Mouse (Mus musculus) layer of hippocampus, postnatal 10 days (tissue): ENCODE results near the gene Ppp1cb. TPM values are rescaled to one million over a fixed set of nuclear protein-coding genes. Genes with fewer than 3 reads are reported as not detected.

Experiments used
- DNase-seq, 2 experiments: peaks; one replicate each; pipeline ENCODE4 v3.0.0; 2021; ENCODE audit warnings: low spot score in 2 of 2
- total RNA-seq, 2 experiments: library from RNA; stranded (reverse); gene quantifications; 2 replicates each; pipeline ENCODE4 v1.2.3; 2021

Gene Ppp1cb
- total RNA-seq, 2 experiments from 2014 or later, result 381 to 382 TPM

DNA sequence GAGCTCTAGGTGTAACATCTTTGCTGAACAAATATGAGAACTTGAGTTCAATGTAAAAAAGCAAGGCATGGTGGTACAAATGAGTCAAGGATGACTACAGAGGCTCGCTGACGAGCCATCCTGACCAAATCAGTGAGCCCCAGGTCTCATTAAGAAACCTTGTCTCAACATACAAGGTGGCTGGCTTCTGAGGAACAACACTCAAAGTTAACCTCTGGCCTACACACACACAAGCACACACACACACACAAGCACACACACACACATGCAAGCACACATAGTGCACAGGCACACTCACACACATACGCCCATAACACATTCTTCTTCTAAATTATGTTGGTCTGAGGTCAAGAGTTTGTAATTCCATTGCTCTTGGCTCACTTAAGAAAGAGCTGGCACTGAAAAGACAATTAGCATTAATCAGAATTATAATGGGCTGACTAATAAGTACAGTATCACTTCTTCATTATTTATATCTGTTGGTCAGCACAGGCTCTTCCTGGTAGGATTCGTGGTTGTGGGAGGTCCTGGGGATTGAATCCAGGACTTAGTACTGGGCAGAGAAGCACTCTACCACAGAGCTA is 16.6 kb upstream of the Ppp1cb start:
- no peak for DNase-seq

GRCm38 (mm10) chr5:32443906-32444305 is 14.7 kb upstream of the Ppp1cb start:
- no peak for DNase-seq

GRCm38 (mm10) chr5:32445287-32445921 is 13.2 kb upstream of the Ppp1cb start:
- no peak for DNase-seq

DNA sequence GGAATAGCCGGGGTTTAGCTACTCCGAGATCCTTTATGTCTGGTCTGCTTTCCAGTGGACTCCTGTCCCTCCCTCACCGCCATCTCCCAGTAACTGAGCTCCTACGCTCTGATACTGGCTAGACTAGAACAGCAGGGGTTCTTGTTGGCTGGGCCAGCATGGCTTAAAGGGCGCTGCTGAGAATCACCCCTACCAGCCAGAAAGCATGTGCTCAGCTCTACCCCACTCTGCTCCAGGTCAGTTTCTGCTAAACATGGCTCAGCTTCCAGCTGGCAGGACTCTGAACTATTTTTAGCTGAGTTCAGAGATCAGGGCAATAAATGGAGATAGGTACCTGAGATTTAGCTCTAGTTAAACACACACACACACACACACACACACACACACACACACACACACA is 12.2 kb upstream of the Ppp1cb start:
- no peak for DNase-seq

GRCm38 (mm10) chr5:32446810-32447209 is 11.8 kb upstream of the Ppp1cb start:
- no peak for DNase-seq

GRCm38 (mm10) chr5:32459251-32459881 is 723 bp downstream of the Ppp1cb start:
- DNase-seq, result peak in 1 of 2 experiments; percentile 51

DNA sequence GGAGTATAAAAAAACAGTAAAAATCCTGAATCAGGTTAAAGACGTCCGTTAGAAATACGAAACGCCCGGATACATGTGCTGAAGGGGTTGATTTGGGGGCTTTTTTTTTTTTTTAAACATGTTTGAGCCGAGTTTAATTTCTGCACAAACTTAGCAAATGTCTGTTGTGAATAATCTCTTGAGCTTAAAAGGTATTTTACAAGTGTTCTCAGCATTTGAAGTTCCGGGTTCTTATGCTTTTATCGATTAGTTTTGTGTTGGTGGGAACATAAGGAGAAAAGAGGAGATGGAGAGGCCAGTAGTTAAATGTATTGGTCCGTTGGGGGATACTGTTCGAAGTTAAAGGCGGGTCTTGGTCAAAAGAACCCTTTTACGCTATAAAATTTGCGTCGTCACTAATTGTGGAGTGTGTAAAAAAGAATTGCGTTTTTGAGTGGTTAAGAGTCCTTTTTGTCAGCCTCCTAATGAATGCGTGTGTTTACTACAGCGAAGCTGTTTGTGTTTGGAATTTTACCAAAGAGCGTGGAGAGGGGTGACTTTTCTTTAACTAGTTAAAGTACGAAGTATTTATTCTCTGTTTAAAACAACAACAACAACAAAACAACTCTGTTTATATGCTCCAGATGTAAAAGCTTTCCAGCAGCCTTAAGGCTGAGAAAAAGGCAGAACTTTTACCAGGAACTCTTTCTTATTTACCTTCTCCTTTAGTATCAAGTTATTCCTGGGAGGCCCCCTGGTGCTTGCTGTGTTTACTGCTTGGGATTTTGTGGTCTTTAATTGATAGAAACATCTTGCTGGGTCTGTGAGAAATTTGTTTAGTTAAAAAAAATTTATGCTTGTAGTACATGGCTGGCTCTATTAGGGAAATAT is 1.5 kb downstream of the Ppp1cb start:
- peak; percentile 38 to 40 for DNase-seq

DNA sequence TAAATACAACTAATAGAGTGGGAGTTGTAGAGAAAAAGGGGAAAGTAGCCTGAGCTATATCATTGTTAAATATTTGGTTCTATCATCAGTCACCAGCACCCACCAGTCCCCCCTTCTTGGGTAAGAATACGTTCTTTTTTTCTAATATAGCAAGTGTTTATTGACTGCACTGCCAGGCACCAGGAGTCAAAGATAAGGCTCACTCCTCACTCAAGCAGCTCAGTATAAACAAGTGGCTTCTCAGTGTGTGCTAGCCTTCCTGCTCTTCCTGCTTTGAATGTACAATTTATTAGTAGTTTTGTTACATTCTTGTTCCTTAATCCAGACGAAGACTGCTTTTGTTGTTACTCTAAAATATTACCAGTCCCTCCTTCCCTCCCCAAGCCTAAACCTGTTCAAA is 2.3 kb downstream of the Ppp1cb start:
- no peak for DNase-seq

- DNase-seq, result no peak
Observed at GRCm38 (mm10) chr5:32472332-32473028, 13.8 kb downstream of the Ppp1cb start.

GRCm38 (mm10) chr5:32473029-32473352 is 14.3 kb downstream of the Ppp1cb start:
- no peak for DNase-seq

DNA sequence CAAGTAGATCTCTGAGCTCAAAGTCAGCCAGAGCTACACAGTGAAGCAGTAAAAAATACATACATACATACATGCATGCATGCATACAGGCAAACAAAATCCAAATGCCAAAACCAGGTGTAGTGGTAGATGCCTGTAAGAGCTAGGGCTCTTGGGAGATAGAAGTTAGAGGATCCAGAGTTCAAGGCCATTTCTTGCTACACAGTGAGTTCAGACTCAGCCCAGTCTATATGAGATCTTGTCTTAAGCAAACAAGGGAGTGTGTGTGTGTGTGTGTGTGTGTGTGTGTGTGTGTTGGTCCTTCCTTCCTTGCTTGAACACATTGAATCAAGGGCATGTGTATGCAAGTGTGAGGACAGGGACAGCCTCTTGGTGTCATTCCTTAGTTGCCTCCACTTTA is 17.9 kb downstream of the Ppp1cb start:
- no peak for DNase-seq

DNA sequence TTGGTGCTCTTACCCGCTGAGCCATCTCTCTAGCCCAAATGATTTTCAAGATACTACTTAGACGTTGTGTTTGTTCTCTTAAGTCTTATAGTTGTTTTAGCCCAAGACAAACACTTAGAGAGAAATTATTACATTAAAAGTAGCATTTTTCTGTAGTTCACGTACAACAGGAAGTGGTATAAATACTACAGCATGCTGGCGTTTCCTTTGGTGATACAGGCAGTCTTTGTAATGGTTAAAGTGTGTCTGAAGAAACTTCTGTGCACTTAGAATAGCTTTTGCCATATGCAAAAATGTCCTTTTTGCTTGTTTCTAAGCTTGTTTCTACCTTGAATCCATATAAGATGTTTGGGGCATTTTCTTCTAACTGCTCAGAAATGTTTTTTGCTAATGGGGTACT is 20.3 kb downstream of the Ppp1cb start:
- no peak for DNase-seq

DNA sequence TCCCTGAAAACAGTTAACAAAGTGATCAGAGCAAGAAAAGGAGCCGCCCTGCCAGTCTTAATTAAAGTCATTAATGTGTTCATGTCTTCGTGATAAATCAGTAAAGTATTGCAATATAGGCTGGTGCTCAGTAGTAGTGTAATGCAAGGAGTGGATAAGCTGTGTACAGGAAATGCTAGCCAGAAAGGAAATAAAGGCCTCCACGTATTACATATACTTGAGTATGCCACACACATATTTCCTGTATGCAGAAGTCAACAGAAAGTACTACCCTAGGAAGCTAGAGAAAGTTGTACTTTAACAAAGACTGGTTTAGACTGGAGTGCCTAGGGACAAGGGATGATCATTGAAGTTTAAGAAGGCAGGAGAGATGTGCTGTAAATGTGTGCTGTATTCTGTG is 26.8 kb downstream of the Ppp1cb start:
- DNase-seq, result no peak

DNA sequence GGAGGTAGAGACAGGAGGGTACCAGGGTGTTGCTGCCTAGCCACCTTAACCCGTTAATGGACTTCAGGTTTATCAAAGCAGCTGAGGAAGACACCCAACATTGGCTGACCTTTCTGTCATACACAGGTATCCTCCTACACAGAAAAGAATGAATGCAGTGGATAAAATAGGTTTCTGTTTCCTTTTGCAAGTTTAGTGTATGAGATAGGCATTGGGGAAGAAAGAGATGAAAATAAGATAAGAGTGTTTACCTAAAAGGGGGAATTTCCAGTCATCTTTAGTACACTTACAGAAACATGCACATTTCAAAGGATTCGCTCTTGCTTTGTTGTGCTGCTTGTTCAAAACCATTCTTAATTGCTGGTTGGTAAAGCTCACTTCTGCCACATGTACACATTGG is 29.4 kb downstream of the Ppp1cb start:
- DNase-seq, result no peak

GRCm38 (mm10) chr5:32494084-32494700 is 35.5 kb downstream of the Ppp1cb start:
- DNase-seq, result no peak

- DNase-seq, result no peak
Observed at GRCm38 (mm10) chr5:32508766-32509165, 50.1 kb downstream of the Ppp1cb start.

GRCm38 (mm10) chr5:32520381-32520780 is 61.7 kb downstream of the Ppp1cb start:
- peak; percentile 48 to 49 for DNase-seq

DNA sequence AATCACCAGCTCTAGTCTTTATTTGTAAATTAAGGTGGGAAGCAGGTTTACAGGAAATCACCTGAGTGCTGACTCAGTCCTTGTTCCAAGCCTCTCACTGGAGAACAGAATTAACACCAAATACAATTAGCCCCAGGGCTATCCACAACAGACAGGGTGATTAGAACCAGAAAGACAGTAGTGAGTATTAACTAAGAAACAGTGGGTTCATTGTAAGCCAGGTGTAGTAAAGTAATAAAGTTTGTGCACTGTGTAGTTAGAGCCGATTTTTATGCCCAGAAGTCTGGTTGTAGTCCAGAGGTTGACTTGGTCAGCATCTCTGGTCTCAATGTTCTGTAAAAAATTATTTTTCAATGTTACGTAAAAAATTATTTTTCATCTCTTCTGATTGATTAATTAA is 90.8 kb downstream of the Ppp1cb start:
- DNase-seq, result no peak

DNA sequence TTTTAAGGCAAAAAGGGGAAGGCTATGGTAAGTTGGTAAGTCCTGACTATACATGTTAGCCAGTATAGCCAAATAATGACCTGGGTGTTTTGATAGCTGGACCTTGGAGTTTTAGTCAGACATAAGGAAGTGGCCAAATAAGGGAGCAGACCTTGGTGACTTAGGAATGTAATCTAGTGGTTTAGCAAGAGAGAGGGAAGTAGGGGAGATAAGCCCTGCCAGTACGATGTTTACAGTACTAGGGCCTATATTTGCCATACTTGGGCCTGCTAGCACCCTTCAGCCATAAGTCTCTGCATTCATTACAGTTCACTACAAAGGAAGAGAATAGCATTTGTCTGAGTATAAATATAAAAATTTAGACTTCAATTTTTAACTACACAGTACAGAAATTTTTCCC is 106.1 kb downstream of the Ppp1cb start:
- DNase-seq, result no peak
